Mouse (Mus musculus) liver, embryonic 14.5 days (tissue): ENCODE measurements at regions not wholly inside any gene's neighbourhood (a gene's known extent, or its start where the extent isn't known, plus 50 kb on each side); places are given as distances from the start of the nearest gene placed in this dataset.

ENCODE experiments used
- ATAC-seq: fragments of 200-750 bp; cut with Nextera tagmentation; 2 replicates; pipeline ENCODE4 v1.8.0; 2017; ENCODE audit warnings: moderate number of reproducible peaks, mild to moderate bottlenecking, moderate library complexity; ENCODE audit not compliant: insufficient read depth
- DNase-seq, 3 experiments: peaks; one replicate each; pipeline ENCODE4 v3.0.0-alpha.2; 2012 to 2013; ENCODE audit warnings: low read depth in 3 of 3, low spot score in 3 of 3
- H3K27ac ChIP-seq: fragments of 300-500 bp; sonication (generic); 2 replicates; pipeline ENCODE4 v1.5.1; 2014; ENCODE audit warnings: moderate library complexity, mild to moderate bottlenecking, control low read depth, inconsistent platforms
- H3K27me3 ChIP-seq: fragments of 300-500 bp; sonication (generic); 2 replicates; pipeline ENCODE4 v1.6.1; 2014; ENCODE audit warnings: mild to moderate bottlenecking, low read length, moderate library complexity; ENCODE audit not compliant: control insufficient read depth, insufficient read depth
- H3K36me3 ChIP-seq: fragments of 300-500 bp; sonication (generic); replicated peaks from 2 replicates; pipeline ENCODE4 v1.6.1; 2014; ENCODE audit warnings: low read depth; ENCODE audit not compliant: control insufficient read depth, insufficient read depth
- H3K4me1 ChIP-seq, 2 experiments: fragments of 200-500 bp in 1 of 2; fragments of 300-500 bp in 1 of 2; sonication (generic) in 1 of 2; replicated peaks; 2 replicates each; pipeline ENCODE4 v1.6.1; 2012 to 2014; ENCODE audit warnings: antibody characterized with exemption in 1 of 2, inconsistent platforms in 1 of 2, low read length in 1 of 2; ENCODE audit not compliant: control insufficient read depth in 2 of 2, insufficient read depth in 2 of 2
- H3K4me2 ChIP-seq: fragments of 300-500 bp; sonication (generic); 2 replicates; pipeline ENCODE4 v1.6.1; 2014; ENCODE audit warnings: low read depth, mild to moderate bottlenecking, control low read depth, moderate library complexity
- H3K4me3 ChIP-seq, 2 experiments: fragments of 200-500 bp in 1 of 2; fragments of 300-500 bp in 1 of 2; sonication (generic) in 1 of 2; 2 replicates each; pipeline ENCODE4 v1.5.1; 2012 to 2014; ENCODE audit warnings: low read depth in 2 of 2, low read length in 2 of 2, mild to moderate bottlenecking in 2 of 2, control low read depth in 1 of 2, inconsistent platforms in 1 of 2, moderate library complexity in 1 of 2; ENCODE audit not compliant: insufficient read depth in 1 of 2
- H3K9ac ChIP-seq: fragments of 300-500 bp; sonication (generic); replicated peaks from 2 replicates; pipeline ENCODE4 v1.6.1; 2014; ENCODE audit warnings: mild to moderate bottlenecking, control low read depth, moderate library complexity
- H3K9me3 ChIP-seq: fragments of 300-500 bp; sonication (generic); 2 replicates; pipeline ENCODE4 v1.6.1; 2016; ENCODE audit warnings: low read length, mixed read lengths; ENCODE audit not compliant: control insufficient read depth
- CTCF ChIP-seq: IDR thresholded peaks from 2 replicates; pipeline ENCODE4 v1.5.1; 2016; ENCODE audit warnings: antibody characterized with exemption, low read depth, control low read depth
- EP300 ChIP-seq: IDR thresholded peaks from 2 replicates; pipeline ENCODE4 v1.6.1; 2016; ENCODE audit warnings: antibody characterized with exemption, low read depth
- WGBS: fragments of 180-500 bp; shearing (Covaris S2); extraction: QIAGEN DNeasy Blood & Tissue Kit; methylation state at CpG from one replicate; pipeline ENCODE4 v1.1.7; 2014; ENCODE audit not compliant: insufficient replicate concordance; 5-methylcytosine and 5-hydroxymethylcytosine counted together

DNA sequence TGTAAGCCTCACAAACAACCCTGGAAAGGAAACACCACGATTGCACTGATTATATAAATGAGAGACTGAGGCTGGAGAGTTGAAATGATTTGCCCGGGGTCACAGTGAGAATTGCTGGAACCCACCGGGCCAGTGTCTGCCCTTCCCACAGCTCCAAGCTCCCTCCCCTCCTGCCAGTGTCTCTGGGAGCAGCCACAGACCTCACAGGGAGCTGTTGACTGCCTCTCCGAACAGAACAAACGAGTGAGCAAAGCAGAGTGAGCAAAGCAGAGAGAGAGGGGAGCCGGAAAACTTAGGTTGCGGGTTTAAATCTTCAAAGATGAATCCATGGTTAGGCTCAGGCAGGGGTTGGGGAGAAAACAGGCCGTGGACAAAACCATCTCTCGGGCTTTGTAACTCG is 246.2 kb downstream of the Bcl11b start:
- Histone ChIP-seq H3K36me3 (no peaks in the 10 kb centered on the region), H3K4me1 (no peaks in the 10 kb centered on the region), H3K4me3 (no peak overlapping the region), H3K9me3 (no peaks in the 10 kb centered on the region), H3K27me3 (no peaks in the 10 kb centered on the region), H3K27ac (no peak overlapping the region), H3K4me2 (no peak overlapping the region), H3K9ac (no peak overlapping the region)
- DNase-seq (no peak), ATAC-seq (no peak)
- no peak for TF ChIP-seq CTCF
- no peak for TF ChIP-seq EP300
- 35% methylated on average over 10 of the region's 10 CpGs for WGBS

DNA sequence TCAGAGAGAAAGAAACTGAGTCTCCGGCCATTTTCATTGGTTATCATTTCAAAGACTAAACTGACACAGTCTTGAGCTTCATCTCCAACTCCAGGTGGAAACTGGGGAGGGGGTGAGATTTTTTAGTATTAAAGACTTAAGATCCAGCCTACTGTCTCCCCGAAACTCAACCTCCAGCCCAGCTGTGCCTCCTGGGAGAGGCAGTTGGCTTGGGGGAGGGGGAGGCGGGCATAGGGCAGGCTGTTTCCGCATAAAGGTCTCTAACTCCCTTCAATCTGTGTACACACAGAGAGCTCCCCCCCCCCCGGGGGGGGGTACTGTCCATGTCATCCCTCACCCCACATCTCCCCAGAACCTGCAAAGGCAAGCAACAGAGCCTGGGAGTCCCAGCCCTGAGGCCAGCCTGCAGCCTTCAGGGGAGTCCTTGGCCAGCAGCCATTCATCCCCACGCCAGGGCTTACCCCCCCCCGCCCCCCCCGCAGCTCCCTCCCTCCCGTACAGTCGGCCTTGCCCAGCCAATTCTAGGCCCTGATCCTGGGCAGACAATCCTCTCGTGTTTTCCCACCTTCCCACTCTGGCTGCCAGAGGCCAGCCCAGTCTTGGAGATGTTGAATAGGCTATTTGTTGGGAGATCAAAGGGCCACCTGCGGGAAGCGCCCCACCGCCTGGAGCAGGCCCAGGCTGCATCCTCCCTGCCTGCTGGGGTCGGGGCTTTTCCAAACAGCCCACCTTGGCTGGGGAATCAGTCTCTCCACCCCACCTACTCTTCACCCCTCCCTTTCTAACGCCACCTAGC is 245.2 kb downstream of the Bcl11b start:
- no peak overlapping the region for H3K27ac ChIP-seq
- H3K9ac ChIP-seq, result no peak overlapping the region
- ATAC-seq (no peak), DNase-seq (no peak)
- H3K27me3 ChIP-seq, result no peaks in the 10 kb centered on the region
- H3K4me2 ChIP-seq, result no peak overlapping the region
- H3K36me3 ChIP-seq, result no peaks in the 10 kb centered on the region
- no peaks in the 10 kb centered on the region for H3K4me1 ChIP-seq
- no peak overlapping the region for H3K4me3 ChIP-seq
- TF ChIP-seq EP300 (no peak), CTCF (no peak)
- WGBS, result 21% methylated on average over 14 of the region's 16 CpGs
- H3K9me3 ChIP-seq, result no peaks in the 10 kb centered on the region

DNA sequence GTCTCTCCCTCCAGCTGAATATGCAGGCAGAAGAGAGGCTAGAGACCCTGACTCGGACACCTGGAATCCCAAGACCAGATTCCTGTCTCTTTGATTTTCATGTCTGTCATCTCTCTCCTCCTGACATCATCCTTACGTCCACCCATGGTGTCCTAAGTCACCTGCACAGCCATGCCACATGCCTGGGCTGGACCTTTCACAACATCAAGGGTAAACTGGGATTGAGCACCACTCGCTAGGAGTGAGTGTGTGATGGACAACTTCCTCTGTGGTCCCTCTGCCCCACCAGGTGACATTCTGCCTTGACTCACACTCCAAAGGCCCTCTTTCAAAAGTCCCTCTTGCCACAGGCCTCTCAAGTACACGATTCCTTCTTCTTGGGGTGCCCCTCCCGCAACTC is 244.1 kb downstream of the Bcl11b start:
- Histone ChIP-seq H3K36me3 (no peaks in the 10 kb centered on the region), H3K4me2 (no peak overlapping the region), H3K27ac (no peak overlapping the region), H3K4me3 (no peak overlapping the region), H3K9me3 (no peaks in the 10 kb centered on the region), H3K4me1 (no peaks in the 10 kb centered on the region), H3K9ac (no peak overlapping the region), H3K27me3 (no peaks in the 10 kb centered on the region)
- TF ChIP-seq CTCF, result no peak
- no peak for TF ChIP-seq EP300
- DNase-seq (no peak), ATAC-seq (no peak)
- WGBS, result 39% methylated on average over 5 of the region's 5 CpGs

DNA sequence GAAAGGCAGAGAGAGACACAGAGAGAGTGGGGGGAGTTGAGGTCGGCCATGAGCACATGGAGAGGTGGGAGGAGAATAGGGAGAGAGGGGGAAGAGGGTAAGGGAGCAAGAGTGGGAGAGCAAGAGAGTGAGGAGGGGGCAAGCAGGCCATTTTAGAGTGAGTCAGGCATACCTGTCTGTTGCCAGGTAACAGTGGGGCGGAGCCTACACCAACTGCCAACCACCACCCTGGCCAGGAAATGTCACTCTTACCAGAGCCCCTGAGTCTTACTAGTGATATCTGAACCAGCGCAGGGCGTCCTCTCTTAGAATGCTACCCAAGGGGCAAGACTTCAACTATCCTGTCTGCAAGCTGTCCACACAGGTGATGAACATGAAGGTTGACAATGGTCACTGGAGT is 243.5 kb downstream of the Bcl11b start:
- WGBS, result 55% methylated on average over 4 of the region's 4 CpGs
- Histone ChIP-seq H3K4me1 (no peaks in the 10 kb centered on the region), H3K27ac (no peak overlapping the region), H3K36me3 (no peaks in the 10 kb centered on the region), H3K9ac (no peak overlapping the region), H3K4me3 (no peak overlapping the region), H3K27me3 (no peaks in the 10 kb centered on the region), H3K9me3 (no peaks in the 10 kb centered on the region), H3K4me2 (no peak overlapping the region)
- no peak for TF ChIP-seq EP300
- no peak for TF ChIP-seq CTCF
- no peak for DNase-seq
- no peak for ATAC-seq

DNA sequence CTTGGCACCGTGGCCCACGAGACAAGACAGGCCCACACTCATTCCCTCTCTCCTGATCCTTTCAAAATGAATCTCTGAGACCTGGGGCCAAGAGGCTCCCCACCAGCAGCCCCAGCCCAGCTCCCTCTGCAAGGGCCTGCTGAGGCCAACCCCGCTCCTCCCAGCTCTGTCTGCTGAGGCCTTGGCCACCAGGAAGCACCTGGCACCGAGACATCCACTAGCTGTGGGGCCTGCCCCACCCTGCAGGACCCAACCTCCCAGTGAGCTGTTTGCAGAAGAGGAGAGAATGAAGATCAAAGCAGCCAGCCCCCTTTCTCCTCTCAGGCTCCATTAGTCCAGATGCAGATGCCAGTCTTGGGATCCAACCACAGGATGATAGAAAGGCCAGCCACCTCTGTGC is 241.3 kb downstream of the Bcl11b start:
- WGBS, result 49% methylated on average over 4 of the region's 4 CpGs

More for the DNA sequence above, 241.3 kb downstream of the Bcl11b start:
- Histone ChIP-seq H3K4me1 (no peaks in the 10 kb centered on the region), H3K27ac (no peak overlapping the region), H3K4me2 (no peak overlapping the region), H3K4me3 (no peak overlapping the region), H3K9ac (no peak overlapping the region), H3K27me3 (no peaks in the 10 kb centered on the region), H3K9me3 (no peaks in the 10 kb centered on the region), H3K36me3 (no peaks in the 10 kb centered on the region)
- TF ChIP-seq CTCF (no peak), EP300 (no peak)
- ATAC-seq (no peak), DNase-seq (no peak)
